Mouse (Mus musculus): Measurements from ENCODE around the gene Rngtt.

DNA sequence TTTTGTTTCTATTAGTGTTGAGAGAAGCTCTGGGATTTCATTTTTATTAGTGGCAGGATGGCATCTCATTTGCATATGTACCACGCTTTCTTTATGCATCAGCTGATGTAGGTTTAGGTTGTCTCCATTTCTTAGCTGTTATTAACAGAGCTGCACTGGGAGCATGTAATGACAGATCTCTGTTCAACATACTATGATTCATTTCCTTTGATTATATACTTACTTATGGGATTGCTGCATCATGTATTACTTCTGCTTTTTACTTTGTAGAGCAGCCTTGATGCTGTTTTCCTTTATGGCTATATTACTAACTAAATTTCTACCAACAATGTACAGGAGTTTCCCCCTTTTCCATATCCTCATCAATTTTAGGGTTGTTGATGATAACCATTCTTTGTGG is 109.5 kb downstream of the Rngtt start:
- TF ChIP-seq FLI1 (IDR thresholded peaks at IDR 0.05; ENCODE audit: low read length) (no peak), GATA1 (IDR thresholded peaks at IDR 0.05; ENCODE audit: borderline replicate concordance, low read length) (no peak)
